Mouse (Mus musculus) liver, embryonic 14.5 days (tissue): ENCODE data around the gene Fgfr2.

Experiments
- CTCF ChIP-seq: IDR thresholded peaks from 2 replicates; pipeline ENCODE4 v1.5.1; 2016; ENCODE audit warnings: antibody characterized with exemption, low read depth, control low read depth
- EP300 ChIP-seq: IDR thresholded peaks from 2 replicates; pipeline ENCODE4 v1.6.1; 2016; ENCODE audit warnings: antibody characterized with exemption, low read depth

- TF ChIP-seq EP300: no peak
- TF ChIP-seq CTCF: no peak
Measured at GRCm38 (mm10) chr7:130168296-130168695, 2954.9 kb downstream of the Fgfr2 start.
